Mouse (Mus musculus) right cerebral cortex, postnatal 14 days (tissue): ENCODE measurements around the gene Mei4.

Experiments
- DNase-seq: peaks from one replicate; pipeline ENCODE4 v3.0.0; 2022

Mei4 gene

GRCm38 (mm10) chr9:81863181-81863887, at the start of gene Mei4:
Gene Mei4 (plus strand): TSS chr9:81863670.
- DNase-seq, result peak; percentile 79

- no peak for DNase-seq
Observed at GRCm38 (mm10) chr9:81819715-81820373, 43.6 kb upstream of the Mei4 start.

DNA sequence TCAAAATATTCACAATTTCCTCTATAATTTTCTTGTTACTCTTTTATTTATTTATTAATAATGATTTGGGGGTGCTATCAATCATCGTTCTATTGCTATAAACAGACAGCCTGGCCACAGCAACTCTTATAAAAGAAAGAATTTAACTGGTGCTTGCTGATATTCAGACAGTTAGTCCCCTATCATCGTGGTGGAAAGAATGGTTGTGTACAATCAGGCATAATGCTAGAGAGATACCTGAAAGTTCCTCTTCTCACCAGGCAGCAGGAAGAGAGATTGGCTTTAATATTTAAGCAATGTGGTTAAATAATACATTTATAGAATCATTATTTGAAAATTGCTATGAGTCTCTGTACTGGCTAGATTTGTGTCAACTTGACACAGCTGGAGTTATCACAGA, 35.9 kb upstream of the Mei4 start:
- no peak for DNase-seq

- no peak for DNase-seq
Observed at GRCm38 (mm10) chr9:81834056-81834455, 29.4 kb upstream of the Mei4 start.

DNA sequence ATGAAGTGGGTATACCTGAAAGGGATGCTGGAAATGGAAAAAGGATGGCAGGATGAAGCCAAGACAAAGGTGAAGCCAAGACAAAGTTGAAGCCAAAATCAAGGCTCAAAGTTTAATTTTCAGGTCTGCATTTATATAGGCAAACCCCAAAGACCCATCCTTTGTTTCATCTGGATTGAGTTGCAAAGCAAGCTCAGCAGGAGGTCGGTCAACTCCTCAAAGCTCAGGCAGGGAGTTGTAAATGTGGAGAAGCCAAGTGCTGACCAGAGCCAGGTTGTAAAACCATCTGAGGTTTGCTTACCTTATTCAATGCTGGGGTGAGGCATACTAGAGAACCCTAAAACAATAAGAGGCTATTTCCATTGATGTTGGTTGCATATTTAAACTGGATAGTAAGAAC, 4.6 kb upstream of the Mei4 start:
- DNase-seq, result no peak

DNA sequence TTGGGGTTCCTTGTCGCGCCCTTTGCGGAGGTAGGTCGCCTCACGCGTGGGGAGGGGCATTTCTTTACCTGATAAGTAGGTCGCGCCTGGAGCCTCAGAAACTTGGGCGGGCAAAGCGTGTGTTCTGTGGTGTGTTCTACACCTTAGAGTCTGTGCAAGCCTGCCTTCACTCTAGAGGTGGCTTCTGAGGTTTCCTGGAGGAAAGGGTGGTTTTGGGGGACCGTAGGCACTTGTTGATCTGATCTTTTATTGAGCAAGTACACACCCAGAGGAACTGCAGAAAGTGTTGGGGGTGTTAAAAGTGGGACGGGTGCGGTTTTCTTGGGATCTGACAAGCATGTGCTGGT, 391 bp downstream of the Mei4 start:
- no peak for DNase-seq

DNA sequence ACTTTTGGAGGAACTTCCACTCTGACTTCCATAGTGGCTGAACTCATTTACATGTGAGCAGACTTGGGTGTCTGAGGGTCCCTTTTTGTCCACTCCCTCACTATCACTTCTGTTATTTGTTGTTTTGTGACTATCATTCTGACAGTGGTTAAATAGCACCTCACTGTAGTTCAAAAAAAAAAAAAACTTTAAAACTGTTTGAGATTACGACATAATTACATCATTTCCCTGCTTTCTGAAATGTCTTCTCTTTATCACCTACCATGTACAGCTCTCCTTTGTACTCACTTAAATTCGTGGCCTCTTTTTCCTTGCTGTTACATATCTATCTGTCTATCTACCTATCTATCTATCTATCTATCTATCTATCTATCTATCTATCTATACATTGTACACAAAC, 2.6 kb downstream of the Mei4 start:
- DNase-seq, result no peak

DNA sequence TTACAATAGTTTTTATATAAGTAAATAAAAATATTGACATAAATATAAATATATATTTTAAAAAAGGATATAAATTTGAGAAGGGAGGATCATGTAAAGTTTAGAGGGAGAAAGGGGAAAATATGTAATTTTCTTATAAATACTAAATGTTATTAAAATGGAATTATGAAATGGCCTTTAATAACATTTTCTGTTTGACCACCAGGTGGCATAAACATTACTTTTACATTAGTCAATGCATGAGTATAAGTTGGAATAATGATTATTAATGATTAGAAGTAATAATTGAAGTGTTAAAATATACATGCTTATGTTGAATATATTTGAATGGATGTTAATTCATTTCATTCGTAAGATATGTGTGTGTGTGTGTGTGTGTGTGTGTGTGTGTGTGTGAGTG, 58.0 kb downstream of the Mei4 start:
- DNase-seq, result no peak

- no peak for DNase-seq
Observed at GRCm38 (mm10) chr9:81924744-81925143, 61.3 kb downstream of the Mei4 start.

- DNase-seq, result no peak
Observed at GRCm38 (mm10) chr9:81940533-81940932, 77.1 kb downstream of the Mei4 start.

DNA sequence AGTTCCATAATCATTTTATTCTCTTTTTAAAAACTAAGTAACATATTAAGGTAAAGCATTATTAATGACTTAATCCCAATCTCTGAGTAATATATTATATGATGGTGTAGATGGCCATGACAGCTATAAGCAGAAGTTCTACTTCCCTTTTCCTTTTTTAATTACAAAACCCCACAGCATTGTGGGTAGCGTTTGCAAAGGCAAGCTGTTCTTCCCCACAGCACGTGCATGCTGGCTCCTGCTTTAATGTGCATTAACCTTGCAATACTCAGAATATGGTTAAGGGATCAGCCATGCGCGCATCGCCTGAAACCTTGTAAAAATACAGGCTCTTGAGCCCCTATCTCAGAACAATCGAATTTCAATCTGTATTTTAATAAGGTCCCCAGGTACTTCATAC, 82.2 kb downstream of the Mei4 start:
- no peak for DNase-seq

DNA sequence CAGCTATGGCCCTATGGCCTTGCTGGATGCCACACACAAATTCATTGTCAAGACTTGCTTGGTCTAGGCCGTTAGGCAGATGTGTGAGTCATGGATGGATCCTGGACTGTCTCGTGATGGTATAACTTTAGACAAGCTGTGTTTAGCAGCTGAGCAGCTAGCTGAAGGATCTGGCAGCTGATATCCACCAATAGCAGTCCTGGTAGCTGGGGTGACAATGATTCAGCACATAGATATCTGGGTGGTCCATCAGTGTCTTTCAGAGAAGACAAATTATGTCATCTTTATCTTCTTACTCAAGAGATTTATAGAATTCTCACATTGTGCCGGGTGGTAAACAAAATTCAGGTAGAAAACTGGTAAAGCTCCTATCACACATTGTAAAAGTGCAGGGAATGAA, 93.4 kb downstream of the Mei4 start:
- DNase-seq, result no peak

- DNase-seq, result no peak
Observed at GRCm38 (mm10) chr9:81957842-81958241, 94.4 kb downstream of the Mei4 start.

- no peak for DNase-seq
Observed at GRCm38 (mm10) chr9:81966765-81967164, 103.3 kb downstream of the Mei4 start.

DNA sequence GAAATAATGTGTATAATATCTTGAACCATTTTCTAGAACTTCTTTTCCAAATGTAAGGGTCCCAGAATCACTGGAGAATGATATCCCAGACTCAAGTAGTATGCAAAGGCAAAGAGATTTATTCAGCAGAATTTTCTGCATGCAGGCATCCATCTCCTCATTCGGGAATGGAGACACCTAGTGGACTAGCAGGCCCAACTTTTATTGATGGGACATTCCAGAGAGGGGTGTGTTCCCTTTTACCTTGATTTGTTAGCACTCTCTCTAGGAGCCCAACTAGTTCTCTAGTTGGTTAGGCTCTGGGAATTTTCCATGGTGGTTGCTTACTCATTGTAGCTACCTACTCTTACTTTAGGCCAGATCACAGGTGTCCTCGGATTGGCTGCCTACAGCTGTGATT, 105.5 kb downstream of the Mei4 start:
- no peak for DNase-seq

DNA sequence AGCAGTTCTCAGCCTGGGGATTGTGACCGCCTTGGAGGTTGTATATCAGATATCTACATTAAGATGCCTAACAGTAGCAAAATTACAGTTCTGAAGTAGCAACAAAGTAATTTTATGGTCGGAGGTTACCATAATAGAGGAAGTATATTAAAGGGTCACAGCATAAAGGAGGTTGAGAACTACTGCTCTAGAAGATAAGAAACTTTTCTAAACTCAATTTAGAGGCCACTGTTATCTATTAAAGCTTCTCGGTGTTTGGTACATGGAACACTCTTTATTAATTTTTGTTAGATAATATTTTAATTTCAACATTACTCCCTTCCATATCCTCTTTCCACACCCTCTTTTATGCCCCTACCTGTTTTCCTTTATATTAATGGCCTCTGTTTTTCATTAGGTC, 119.0 kb downstream of the Mei4 start:
- DNase-seq, result no peak

DNA sequence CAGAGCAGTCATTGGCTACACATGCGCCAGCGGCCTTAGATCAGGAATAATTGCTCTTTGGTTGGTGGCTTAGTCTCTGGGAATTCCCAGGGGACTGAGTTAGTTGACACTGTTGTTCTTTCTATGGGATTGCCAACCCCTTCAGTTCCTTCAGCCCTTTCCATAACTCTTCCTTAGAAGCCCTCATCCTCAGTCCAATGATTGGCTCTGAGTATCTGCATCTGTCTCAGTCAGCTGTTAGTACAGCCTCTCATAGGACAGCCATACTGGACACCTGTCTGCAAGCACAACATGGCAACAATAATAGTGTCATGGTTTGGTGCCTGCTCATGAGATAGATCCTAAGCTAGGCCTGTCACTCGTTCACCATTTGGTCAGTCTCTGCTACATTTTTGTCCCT, 149.5 kb downstream of the Mei4 start:
- DNase-seq, result no peak

- no peak for DNase-seq
Observed at GRCm38 (mm10) chr9:82042515-82043056, 179.1 kb downstream of the Mei4 start.

DNA sequence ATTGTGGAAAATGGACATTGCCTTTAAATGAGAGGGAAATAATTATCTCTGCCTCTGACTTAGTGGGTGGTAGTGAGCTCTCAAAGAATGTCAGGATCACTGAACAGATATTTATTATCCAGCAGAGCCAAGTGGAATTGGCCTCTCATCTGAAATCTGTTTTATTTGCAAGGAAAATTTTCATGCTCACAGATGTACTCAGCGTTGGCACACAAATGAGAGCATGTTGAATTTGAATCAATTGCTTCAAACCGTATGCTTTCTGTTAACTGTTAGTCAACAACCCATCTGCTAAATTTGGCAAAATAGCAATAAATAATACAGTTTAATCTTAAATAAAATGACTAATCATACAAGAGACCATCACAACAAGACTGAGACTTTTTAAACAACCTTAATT, 181.0 kb downstream of the Mei4 start:
- no peak for DNase-seq

DNA sequence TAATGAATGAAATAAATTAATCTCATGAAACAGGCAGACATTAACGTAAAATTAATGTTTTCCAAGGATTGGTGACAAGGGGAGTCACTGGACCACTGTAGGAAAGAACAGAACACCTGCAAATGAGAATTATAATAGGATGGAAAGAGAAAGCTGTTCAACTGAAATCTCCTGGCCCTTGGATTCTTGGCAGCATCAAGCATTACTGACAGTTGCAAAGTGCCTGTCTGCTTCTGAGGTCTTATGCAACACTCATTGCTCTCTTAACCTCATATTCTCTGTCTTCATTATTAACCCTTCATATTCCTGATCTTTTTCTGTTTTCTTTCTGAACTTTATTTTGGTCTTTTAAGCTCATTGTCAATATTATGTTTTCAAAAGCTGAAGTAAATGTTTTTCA, 210.4 kb downstream of the Mei4 start:
- no peak for DNase-seq

DNA sequence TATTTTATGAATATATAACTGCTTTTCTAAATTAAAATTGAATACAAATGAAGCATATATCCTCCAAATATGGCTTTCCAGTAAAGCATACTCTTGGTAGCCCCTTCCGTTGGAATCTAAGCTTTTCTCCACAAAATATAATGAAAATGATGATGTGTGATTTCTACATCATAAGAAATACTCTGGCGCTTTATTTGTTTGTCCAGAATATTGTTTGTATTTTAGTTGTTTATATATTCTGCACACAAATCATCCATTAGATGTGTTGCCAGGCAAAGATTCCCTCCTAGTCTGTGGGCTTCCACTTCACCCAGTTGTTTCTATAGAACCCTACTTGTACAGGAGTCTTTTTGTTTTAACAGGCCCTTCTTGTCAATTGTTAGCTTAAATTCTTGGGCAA, 211.8 kb downstream of the Mei4 start:
- no peak for DNase-seq

GRCm38 (mm10) chr9:82096409-82096808, 232.9 kb downstream of the Mei4 start:
- no peak for DNase-seq

DNA sequence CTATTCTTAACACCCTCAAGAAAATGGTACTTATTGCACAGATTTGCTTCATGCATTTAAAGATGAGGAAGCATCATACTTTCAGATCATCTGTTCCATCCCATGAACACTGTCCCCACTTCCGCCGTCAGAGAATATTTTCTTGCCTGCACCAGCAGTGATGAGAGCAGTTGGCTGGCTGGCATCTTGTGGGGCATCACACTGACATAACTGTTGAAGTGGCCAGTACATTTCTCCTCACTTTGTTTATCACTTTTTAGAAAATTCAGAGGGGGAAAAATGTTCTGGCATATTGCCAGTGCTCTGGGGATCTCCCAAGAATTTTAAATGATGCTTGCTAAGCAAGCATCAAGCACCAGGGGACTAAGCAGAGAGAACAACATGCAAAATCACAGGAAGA, 251.4 kb downstream of the Mei4 start:
- peak; percentile 3 for DNase-seq

DNA sequence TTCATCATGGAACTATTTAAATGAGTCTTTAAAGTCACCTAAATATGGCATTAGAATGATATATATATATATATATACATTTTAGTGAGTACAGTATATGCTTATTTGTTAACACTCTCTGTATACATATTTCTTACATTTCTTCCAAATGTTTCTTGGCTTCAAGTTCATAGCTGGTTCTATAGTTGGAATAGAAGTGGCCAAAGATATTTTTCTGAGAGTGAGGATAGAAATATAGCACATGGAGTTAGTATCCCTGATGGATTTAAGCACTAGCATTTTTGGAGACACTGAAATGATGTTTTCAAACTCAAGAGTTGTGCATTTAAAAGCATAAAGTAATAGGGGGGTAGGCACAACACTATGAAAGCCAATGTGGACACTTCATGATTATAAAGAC, 272.6 kb downstream of the Mei4 start:
- no peak for DNase-seq

- no peak for DNase-seq
Observed at GRCm38 (mm10) chr9:82160143-82160542, 296.7 kb downstream of the Mei4 start.
